Mouse (Mus musculus): ENCODE measurements at regions not wholly inside any gene's neighbourhood (a gene's known extent, or its start where the extent isn't known, plus 50 kb on each side); places are given as distances from the start of the nearest gene placed in this dataset.

GRCm38 (mm10) chr11:71642886-71643285, 106.8 kb upstream of the Wscd1 start:
- TF ChIP-seq CTCF (IDR thresholded peaks at IDR 0.05; ENCODE audit: low read depth, low read length): no peak
- no peak for TF ChIP-seq GATA1 (IDR thresholded peaks at IDR 0.05; ENCODE audit: borderline replicate concordance, low read length)
